Mouse (Mus musculus) retina, adult 2 months (tissue): Measurements from ENCODE around the gene Map4k3.

Experiments used
- DNase-seq: peaks from one replicate; pipeline ENCODE4 v3.0.0-alpha.2; 2012; ENCODE audit warnings: low read depth, low spot score

Map4k3 gene

DNA sequence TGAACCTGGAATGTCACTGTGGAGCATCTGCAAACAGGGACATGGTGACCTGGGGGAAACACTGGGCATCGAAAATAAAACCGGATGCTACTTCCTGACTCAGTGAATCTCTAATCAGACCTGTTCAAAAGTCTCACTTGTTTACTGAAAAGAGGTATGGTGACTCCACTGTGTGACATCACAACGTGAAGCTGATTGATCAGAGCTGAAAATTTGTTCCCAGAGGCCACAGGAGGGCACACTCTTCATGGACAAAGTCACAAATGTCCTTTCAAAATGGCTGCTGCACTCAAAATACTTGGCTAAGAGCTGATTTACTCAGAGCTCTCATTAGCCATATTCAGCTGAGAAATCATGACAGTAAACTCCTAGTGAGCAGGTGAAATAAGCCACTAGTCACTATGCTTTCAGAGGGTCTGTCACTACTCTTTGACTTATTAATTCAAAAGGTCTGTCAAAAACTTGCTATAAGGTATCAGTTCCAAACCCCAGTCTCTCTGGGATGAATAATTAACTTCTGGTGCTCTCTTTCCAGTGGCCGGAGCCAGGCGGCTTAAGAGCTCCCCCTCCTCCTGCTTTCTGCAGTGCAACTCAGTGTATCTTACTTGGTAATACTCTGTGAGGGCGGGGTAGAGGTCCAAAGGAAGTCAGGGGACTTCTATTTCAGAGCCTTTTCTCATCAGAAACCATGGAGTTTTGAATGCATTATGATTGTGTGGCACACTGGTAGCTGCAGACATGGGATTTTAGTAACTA is 44.3 kb downstream of the Map4k3 start:
- DNase-seq, result no peak

DNA sequence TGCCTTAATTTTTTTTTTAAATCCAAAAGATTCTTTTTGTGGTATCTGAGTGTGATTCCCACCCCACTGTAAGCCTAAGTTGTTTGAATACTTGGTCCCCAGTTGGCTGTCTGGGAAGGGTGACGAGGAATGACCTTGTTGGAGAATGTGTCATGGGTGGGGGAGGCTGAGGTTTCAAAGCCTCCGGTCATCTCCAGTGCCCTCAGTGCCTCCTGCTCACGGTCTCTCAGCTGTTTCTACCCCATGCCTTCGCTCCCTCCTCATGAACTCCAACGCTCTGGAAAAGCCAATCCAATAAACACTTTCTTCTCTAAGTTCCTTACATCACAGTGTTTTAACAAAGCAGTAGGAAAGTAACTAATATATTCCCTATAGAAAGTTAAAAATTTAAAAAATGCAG is 45.2 kb downstream of the Map4k3 start:
- DNase-seq, result no peak

DNA sequence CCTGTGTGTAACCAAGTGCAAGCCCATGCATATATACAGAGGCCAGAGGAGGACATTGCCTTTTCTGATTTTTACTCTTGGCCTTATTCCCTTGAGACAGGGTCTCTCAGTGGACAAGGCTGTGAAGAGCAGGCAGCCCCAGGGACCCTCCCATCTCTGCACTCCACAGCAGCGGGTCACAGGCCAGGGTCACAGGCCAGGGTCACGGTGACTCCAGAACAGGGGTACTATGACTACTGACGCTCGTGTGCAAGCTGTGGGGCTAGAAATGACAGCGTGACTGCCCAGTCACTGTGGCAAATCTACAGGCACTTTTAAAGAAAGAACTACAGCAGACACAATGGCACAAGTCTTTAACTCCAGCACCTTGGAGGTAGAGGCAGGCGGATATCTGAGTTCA is 50.1 kb downstream of the Map4k3 start:
- DNase-seq, result no peak

DNA sequence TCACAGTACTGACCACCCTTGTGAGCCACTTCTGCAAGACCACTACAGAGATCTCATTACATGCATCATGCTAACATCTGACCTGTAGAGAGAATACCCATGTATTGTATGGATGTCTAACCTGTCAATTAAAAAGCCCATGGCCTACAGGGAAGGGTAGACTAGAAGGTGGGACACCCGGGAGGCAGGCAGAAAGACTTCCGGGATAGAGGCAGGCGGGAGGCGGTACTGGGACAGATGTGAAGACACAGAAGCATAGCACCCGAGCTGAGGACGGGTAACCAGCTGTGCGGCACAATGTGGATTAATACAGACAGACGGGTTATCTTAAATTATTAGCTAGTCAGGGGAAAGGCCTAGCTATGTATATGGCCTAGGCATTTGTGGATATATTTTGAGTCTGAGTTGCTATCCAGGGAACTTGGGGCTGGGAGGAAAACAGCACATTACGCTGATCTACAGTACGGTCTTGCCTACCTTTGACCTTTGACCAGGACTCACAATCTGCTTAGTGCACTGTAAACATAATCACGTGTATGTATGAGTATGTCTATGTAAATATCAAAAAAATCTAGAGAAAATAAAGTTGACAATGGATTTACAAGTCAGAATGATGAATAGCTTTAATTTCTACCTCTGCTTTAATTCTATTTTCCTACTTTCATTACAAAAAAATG is 51.3 kb downstream of the Map4k3 start:
- DNase-seq, result no peak

DNA sequence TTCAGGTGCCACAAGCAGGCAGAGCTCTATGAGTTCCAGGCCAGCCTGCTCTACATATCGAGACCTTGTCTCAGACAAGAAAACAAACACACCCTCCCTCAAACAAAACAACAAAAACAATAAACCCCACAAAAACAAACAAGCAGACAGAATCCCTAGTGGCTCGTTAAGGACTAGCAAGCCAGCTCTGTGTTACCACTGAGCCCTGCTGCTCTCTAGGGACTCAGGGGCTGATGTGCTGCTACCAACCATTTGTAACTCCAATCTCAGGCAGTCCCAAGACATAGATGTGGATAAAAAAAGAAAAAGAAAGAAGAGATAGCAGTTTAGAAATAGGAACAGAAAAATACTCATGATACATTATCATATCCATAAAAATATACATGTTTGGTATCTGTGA is 52.1 kb downstream of the Map4k3 start:
- DNase-seq, result no peak

DNA sequence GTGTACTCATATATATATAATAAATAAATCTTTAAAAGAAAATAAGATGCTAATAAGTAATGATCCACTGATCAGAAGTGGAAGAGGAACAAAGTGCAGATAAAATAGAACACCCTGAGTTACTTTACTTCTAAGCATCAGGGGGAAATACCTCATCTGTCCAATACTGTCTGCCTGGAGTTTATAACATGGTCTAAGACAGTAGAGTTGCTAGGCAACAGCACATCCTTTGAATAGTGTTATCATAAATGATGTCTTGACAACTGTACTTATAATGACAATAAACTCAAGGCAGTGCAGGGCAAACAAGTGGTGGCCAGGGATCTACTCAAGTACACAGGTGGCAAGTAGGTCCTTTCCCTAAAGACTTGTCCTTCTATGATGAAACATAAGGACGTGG is 57.9 kb downstream of the Map4k3 start:
- DNase-seq, result no peak

DNA sequence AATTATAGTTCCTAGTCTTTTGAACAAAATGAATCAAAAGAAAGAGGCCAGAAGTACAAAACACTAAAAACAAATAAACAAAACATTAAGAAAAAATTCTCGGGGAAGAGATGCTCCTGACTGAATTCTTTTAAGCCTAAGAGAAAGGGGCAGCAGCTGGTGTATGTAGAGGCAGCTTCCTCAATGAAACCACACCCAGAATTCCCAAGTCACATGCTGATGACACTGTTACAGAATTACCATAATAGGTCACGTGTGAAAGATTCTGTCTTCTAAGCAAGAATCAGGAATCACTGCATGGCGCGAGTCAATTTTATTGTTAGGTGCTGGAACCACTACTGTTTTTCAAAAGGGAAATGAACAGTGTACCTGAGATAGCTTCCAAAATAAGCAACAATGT is 64.7 kb downstream of the Map4k3 start:
- no peak for DNase-seq

DNA sequence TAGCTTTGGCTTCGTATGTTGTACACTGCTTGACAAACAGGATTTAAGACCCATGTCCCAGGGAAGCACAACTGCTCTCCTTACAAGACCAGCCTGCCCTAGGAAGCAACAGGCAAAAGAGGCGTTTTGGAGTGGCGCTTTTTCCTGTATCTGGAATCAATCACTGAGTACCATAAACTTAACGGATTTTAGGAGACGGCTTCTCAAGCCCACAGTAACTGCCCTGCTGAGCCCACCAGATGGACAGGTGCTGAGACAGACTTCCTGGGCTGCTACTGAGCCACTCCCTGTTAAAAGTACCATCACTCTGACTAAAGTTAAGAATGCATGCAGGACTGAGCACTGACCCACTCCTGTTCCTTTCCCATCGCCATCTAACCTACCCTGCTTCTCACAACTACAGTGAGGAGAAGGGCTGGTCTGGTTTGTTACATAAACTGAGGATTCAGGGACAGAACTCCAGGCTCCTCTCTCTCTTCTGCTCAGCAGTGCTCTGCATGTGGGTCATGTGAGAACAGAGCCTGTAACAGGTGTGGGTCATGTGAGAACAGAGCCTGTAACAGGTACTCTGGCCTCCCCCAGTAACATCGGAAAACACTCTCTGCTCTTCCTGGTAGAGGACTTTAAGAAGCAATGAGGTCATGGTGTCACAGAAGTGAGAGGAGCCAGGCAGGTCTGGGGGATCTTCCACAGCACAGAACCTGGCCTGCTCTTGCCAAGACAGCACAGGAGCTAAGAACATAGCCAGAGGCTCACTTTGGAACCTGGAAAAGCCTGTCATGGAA is 65.3 kb downstream of the Map4k3 start:
- no peak for DNase-seq

DNA sequence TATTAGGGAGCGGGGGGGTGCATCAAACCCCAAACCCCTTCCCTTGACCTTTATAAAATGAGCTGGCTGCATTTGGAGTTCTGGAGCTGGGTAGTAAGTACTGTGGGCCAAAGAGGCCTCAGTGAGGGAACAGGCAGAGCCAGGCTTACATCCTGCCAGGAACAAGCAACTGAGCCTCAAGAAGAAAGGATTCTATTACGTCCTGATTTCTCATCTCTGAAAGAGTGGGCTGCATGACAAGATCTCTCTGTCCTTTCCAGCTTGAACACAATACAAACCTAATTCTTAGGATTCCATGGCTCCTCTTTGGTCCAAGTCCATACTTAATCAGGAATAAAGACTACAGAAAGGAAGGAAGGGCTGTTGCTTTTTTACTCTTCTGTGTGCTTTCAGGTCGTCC is 66.4 kb downstream of the Map4k3 start:
- DNase-seq, result no peak

DNA sequence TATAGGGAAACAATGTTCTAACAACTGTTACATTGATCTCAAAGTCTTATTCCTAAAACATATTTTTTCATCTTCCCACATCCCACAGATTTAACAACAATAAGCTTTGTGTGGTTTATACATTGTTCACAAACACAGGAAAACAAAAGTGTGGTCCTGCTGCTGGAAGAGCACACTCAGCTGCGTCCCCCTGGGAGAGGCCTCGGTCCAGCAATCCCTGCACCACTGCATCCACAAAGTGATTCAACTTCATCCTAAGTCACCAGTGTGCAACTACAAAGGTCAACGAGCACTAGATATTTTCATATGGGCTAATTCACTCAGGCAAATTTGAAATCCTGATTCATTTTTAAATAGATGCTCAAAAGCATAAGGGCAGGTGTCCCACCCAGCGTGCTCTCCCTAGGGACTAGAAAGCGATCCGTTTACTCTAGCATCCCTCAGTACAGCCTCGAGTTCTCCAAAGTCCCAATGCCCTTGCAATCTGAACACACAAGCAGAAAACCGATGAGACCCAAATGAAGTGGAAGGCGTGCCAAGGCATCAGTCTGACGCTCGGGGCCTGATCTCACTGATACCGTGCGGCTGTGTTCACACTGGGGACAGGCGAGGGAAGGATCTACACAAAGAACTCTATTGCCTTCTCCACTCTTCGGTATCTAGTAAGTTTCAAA is 67.4 kb downstream of the Map4k3 start:
- DNase-seq, result no peak

DNA sequence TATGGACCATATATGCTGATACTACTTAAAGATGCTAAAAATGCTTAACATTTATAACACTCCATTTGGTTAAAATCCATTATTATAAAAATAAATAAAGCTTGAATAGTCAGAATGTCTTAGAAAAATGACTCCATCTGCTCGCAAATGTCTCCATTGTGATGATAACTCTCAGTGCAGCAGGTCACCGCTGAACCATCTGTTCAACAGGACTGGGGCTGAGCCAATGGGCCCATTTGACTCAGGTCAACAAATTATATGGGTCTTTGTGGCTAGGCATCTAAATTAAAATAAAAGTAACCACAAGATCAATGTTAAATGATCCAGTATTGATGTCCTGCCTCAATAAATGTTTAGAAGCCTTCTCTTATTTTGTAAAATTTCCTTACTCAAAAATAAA is 68.1 kb downstream of the Map4k3 start:
- no peak for DNase-seq

DNA sequence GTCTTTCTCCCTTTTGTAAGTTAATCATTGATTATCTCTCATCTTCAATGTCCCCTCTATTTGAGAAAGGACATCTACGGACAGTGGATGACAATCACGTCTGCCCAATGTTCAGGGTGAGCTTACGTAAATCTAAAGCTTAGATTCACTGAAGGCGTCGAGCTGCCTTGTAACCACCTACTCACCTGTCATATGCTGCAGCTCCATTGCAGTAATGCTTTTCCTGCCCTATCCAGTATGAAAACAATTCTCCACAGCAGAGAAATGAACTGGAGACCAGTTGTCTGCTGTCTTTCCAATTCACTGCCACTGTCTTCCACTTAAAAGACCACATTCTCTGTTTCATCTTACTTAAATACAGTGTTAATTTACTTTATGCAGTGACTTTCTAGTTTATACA is 68.5 kb downstream of the Map4k3 start:
- no peak for DNase-seq

DNA sequence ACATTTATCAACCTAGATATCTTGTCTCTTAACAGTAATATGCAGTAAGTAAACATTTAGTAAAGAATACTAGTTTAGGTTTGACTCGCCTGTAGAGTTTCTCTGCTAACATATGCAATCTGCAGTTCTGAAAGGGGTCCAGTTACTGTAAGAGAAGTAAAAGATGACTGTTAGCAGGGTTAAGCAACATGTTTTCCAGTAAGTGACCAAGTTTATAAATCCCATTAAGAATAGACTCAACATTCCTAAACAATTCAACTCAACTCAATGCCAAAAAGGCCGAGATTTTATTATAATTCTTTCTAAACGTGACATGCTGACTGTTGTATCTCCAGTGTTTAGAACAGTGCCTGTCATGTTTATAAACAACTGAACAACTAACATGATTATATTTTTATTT is 74.0 kb downstream of the Map4k3 start:
- DNase-seq, result no peak

DNA sequence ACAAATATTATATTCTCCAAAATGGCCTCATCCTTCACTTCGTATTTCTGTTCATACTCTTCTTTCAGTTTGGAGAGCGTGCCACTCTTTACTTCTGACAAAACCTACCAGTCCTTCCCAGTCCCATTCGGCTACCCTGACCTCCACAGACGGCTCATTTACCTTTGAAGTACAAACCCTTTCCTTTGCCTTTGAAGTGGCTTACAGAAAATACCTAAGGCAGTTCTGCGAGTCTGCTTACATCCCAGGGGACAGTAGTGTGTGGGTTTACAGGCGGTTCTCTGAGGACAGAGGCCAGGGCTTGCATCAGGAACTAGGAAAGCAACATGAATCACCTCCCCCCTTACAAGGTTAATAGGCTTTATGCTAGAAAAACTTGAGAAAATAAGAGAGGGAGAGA is 75.5 kb downstream of the Map4k3 start:
- DNase-seq, result no peak

DNA sequence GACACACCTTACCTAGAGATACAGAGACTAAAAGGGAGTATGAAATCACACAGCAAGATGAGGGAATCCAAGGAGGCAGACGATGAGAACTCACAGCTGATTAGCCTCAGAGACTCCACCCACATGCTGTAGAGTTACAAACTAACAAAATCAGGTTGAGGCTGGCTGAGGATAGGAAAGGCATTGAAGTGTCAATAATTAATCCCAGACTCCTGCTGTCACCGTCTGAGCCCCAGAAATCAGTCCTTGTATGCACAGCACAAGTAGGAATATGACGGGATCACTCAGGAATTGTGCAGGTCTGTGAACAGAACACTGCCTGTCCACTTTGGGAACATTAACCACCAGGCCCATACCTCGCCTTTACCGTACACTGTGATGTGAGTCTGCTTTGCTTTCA is 81.4 kb downstream of the Map4k3 start:
- no peak for DNase-seq

DNA sequence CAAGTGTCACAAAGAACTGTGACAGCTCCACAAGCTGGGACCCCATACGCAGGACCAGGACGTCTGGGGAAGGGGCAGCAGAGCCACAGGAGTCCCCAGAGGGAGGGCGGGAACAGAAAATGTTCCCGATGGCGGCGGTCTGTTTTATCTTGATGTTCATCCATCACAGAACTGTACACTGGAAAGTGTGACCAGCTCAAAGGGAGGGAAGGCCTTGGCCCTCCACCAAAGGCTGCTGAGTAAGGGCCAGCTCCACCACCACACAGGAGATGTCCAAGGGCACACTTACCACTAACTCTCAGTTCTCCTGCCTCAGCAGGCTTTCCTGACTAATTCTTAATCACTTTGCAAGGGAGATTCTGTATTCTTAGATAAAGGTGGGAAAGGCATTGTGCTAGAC is 82.2 kb downstream of the Map4k3 start:
- no peak for DNase-seq

DNA sequence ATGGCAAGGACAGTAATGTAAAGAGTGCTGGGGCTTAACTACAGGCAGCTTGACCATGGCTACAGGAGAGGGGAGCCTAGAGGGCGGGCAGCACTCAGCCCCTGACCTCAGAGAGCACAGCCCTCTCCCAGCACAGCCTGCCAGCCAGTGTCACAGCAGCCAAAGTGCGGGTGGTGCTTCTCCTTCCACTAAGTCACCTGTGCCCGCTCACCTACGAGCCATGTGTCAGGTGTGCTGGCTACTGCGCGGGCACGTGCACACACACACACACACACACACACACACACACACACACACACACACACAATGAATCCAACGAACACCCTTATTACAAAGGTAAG is 82.6 kb downstream of the Map4k3 start:
- DNase-seq, result no peak

DNA sequence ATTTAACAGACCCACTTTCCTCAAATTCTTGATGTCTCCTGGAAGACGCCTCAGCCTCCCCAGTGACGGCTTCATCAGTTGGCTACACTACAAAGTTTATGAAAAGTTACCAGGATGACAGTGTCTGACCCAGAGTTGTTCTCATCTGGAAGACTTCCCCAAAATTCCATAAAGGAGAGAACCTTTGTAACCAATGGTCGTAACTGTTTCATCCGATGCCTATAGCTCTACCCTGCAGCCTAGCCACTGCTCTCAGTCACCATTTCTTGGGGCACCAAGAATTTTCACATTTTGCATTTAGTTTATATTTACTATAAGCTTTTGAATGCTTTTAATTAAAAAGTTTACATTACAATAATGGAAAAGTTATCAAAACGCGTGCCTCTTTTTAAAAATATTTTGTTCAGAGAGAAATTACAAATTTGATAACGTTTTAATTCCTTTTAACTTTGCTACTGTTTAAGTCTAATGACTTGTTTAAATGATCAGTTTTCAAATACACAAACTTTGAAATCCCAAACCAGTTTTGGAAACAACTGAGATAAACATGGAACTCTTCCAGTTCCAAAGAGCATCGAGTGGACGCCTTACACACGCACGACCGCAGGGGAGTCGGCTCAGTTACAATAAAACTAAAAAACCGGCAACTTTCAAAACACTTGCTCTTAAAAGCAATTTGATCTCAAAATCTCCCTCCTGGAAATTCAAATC is 83.1 kb downstream of the Map4k3 start:
- DNase-seq, result no peak

DNA sequence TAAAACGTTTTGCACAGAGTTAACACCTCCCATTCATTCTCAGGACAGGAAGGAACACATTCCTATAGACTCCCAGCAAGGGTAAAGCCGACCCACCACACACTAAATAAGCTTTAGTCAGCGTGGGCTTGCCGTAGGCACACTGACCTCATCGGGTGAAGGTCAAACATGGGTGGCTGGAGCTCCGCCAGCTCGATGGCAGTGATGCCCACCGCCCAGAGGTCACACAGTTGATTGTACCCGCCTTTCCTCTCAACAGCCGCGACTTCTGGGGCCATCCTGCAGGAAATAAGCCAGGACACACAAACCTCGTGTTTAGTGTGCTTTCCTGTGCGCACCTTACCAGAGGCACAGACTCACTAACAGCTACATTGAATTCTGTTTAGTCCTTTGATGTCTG is 83.7 kb downstream of the Map4k3 start:
- DNase-seq, result no peak

DNA sequence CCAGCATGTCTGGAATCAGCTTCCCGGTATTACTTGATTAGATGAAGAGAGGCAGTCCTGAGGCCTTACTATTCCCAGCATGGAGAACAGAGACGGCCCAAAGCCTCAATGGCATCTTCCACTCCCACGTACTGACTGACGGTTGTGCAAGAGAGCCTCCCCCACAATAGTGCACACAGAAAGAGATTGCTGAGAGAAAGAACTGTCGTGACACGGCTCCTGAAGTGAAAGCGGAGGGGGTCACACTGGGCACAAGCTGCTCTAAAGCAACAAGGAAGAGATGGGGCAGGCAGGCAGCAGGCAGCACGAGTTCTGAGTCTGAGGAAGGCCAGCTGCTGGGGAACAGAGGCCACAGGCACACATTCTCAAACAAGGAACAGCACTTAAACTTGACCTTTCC is 90.2 kb downstream of the Map4k3 start:
- DNase-seq, result no peak

DNA sequence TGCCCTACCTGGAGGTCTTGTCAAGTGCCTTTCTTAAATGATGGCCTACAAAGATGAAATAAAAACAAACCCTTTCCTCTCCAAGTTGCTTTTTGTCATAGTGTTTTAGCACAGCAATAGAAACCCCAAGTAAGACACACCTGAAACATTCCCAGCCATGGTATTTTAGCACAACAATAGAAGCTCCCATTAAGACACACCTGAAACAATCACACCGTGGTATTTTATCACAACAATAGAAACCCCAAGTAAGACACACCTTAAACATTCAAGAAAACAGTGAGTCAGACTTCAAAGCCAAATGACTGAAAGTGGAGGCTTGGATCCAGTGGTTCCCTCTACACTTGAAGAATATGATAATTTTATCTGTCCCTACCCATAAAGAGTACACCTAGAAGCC is 92.5 kb downstream of the Map4k3 start:
- no peak for DNase-seq

DNA sequence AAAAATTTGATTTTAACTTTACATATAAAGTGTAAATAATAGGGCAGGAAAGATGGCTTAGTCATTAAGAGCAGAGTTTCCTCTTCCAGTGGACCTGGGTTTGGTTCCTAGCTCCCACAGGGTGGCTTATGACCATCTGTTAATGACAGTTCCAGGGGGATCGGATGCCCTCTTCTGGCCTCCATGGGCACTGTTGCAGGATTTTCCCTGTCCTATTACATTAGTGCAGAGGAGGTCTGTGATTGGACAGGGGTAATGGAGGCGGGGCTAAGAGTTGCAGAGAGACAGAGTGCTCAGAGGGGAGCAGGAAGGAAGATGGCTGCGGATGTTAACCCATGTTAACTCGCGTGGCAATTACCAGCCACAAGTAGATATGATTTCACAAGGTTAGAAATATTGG is 95.4 kb downstream of the Map4k3 start:
- no peak for DNase-seq
